Mouse (Mus musculus) lung, adult 2 months (tissue): ENCODE measurements around the gene Vps51. TPM values are rescaled to one million over a fixed set of nuclear protein-coding genes. Genes with fewer than 3 reads are reported as not detected.

Experiments
- DNase-seq: peaks from one replicate; pipeline ENCODE4 v3.0.0; 2022
- H3K4me1 ChIP-seq: fragments of 200-500 bp; 2 replicates; pipeline ENCODE4 v1.6.1; 2011; ENCODE audit warnings: low read length; ENCODE audit not compliant: control insufficient read depth, insufficient read depth
- H3K4me3 ChIP-seq: fragments of 200-500 bp; replicated peaks from 2 replicates; pipeline ENCODE3; 2011; ENCODE audit warnings: low read depth, mild to moderate bottlenecking, control low read depth, low read length; ENCODE audit errors: extremely low read depth
- CTCF ChIP-seq: fragments of 200-500 bp; IDR thresholded peaks from 2 replicates; pipeline ENCODE4 v1.5.1; 2011; ENCODE audit warnings: mild to moderate bottlenecking, low read length, control low read depth; ENCODE audit not compliant: insufficient read depth
- POLR2A ChIP-seq: fragments of 200-500 bp; IDR thresholded peaks from 2 replicates; pipeline ENCODE4 v1.6.1; 2011; ENCODE audit warnings: low read depth, mild to moderate bottlenecking, control low read depth, low read length, borderline replicate concordance; ENCODE audit errors: extremely low read depth
- WGBS: fragments of 180-500 bp; shearing (Covaris S2); methylation state at CpG from one replicate; pipeline ENCODE4 v1.1.7; 2018; 5-methylcytosine and 5-hydroxymethylcytosine counted together
- polyA plus RNA-seq: library from polyadenylated mRNA; depleted of rRNA; stranded (reverse); fragments of >200 nt; gene quantifications from 2 replicates; pipeline ENCODE4 v1.2.3, GENCODE M21; 2012

The Vps51 gene
- polyA plus RNA-seq, 1 experiment = 81.7 TPM

GRCm38 (mm10) chr19:6113116-6113515, 36.1 kb upstream of the Vps51 start:
- 45% methylated on average over 6 of the region's 6 CpGs for WGBS
- Histone ChIP-seq H3K4me1 (no peaks in the 10 kb centered on the region), H3K4me3 (no peak overlapping the region)
- no peak for DNase-seq
- TF ChIP-seq POLR2A (no peak), CTCF (no peak)

GRCm38 (mm10) chr19:6105586-6105985, 28.6 kb upstream of the Vps51 start, which contains the start of gene Naaladl1:
Gene Naaladl1 (plus strand): TSS chr19:6105782.
- Histone ChIP-seq H3K4me1 (no peaks in the 10 kb centered on the region), H3K4me3 (no peak within 1 kb of the TSS)
- 87% methylated on average over 7 of the region's 7 CpGs for WGBS
- TF ChIP-seq CTCF (no peak), POLR2A (no peak)
- no peak for DNase-seq

- Histone ChIP-seq H3K4me1 (no peaks in the 10 kb centered on the region), H3K4me3 (no peak overlapping the region)
- WGBS = 75% methylated on average over 4 of the region's 4 CpGs
- TF ChIP-seq CTCF (no peak), POLR2A (no peak)
- DNase-seq = no peak
Observed at GRCm38 (mm10) chr19:6104476-6104875, 27.4 kb upstream of the Vps51 start.

GRCm38 (mm10) chr19:6102169-6102853, 25.3 kb upstream of the Vps51 start:
- DNase-seq = no peak
- 76% methylated on average over 6 of the region's 6 CpGs for WGBS
- no peaks in the 10 kb centered on the region for H3K4me1 ChIP-seq
- no peak overlapping the region for H3K4me3 ChIP-seq
- no peak for TF ChIP-seq CTCF
- TF ChIP-seq POLR2A = no peak

- H3K4me1 ChIP-seq = no peaks in the 10 kb centered on the region
- no peak for TF ChIP-seq POLR2A
- TF ChIP-seq CTCF = no peak
- H3K4me3 ChIP-seq = no peak overlapping the region
- no peak for DNase-seq
- WGBS = 55% methylated on average over 6 of the region's 6 CpGs
Observed at GRCm38 (mm10) chr19:6101186-6101585, 24.2 kb upstream of the Vps51 start.

- DNase-seq = no peak
- Histone ChIP-seq H3K4me1 (no peaks in the 10 kb centered on the region), H3K4me3 (no peak overlapping the region)
- 77% methylated on average over 3 of the region's 3 CpGs for WGBS
- TF ChIP-seq CTCF = no peak
- no peak for TF ChIP-seq POLR2A
Observed at GRCm38 (mm10) chr19:6097847-6098246, 20.8 kb upstream of the Vps51 start.

GRCm38 (mm10) chr19:6094119-6094518, 17.1 kb upstream of the Vps51 start, which contains the start of gene AC131692.1:
Gene AC131692.1 (plus strand): TSS chr19:6094419.
- DNase-seq = no peak
- WGBS = 81% methylated on average over 7 of the region's 7 CpGs
- TF ChIP-seq CTCF = no peak
- TF ChIP-seq POLR2A = no peak
- Histone ChIP-seq H3K4me1 (no peaks in the 10 kb centered on the region), H3K4me3 (no peak within 1 kb of the TSS)

- WGBS = 94% methylated on average over 13 of the region's 13 CpGs
- H3K4me1 ChIP-seq = peaks cover 4% of the 10 kb centered on the region
- no peak overlapping the region for H3K4me3 ChIP-seq
- TF ChIP-seq POLR2A = no peak
- TF ChIP-seq CTCF = no peak
- DNase-seq = no peak
Observed at GRCm38 (mm10) chr19:6088841-6089240, 11.8 kb upstream of the Vps51 start.

- peak; percentile 23 for DNase-seq
- under 1% methylated on average over 17 of the region's 17 CpGs for WGBS
- peak overlapping the region; percentile 43 for H3K4me3 ChIP-seq
- peaks cover 7% of the 10 kb centered on the region for H3K4me1 ChIP-seq
- TF ChIP-seq CTCF (no peak), POLR2A (no peak)
Observed at GRCm38 (mm10) chr19:6085417-6085879, 8.4 kb upstream of the Vps51 start.
